Mouse (Mus musculus) T-helper 17 cell (primary cell): Measurements from ENCODE around the gene Sdhaf2.

Experiments
- in situ Hi-C, 2 experiments: fragments of 300-600 bp; cut with MboI, MseI; formaldehyde crosslinking; loops; 1 replicate in 1 of 2; 2 replicates in 1 of 2; pipeline ENCODE4 v1.15.1; 2025; ENCODE audit warnings: high pct_unique_total_duplicates in 2 of 2

Gene Sdhaf2

DNA sequence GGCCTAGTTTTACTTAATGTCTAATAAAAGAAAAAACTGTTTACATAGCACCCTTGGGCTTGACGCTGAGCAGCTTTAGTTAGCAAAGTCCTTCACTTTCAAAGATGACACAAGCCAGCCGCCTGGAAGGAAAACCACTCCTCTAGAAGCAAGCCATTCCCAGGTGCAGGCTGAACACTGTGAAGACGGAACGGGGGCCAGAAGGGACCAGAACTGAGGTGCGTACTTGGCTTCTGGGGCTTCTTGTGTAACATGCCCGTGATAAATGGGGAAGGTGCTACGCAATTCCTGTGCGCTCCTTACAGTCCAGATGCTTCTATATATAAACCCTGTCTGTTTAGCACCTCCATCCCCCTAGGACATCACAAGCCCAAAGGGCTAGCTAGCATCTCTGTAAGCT, 25.4 kb downstream of the Sdhaf2 start:
- in situ Hi-C loops, result no loop called here

- in situ Hi-C loops, result no loop called here
Measured at GRCm38 (mm10) chr19:10497512-10498160, 28.3 kb downstream of the Sdhaf2 start.

DNA sequence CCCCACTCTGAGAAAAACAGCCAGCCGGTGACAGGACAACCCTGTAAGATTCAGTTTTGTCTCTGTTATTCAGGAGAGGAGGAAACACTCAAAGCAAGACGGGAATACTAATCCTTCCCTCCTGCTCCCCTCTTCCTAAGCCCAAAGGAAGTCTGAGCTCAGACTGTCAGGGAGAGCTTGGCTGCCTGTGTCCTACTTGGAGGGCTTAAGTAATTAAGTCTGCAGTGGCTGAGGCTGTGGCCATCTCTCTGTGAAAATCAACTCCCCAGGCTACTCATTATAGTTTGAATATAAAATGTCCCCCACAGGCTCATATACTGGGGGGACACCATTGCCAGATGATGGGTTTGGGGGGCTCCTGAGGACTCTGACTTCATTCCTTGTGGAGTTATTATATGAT, 29.0 kb downstream of the Sdhaf2 start:
- in situ Hi-C loops, result no loop called here

- in situ Hi-C loops, result no loop called here
Measured at GRCm38 (mm10) chr19:10495670-10496069, 30.3 kb downstream of the Sdhaf2 start.

- in situ Hi-C loops, result loop anchor here (5.0 kb wide), 1 partner anchor 34 kb away; no protein-coding TSS in a partner anchor
Measured at GRCm38 (mm10) chr19:10486264-10486738, 39.6 kb downstream of the Sdhaf2 start.

- in situ Hi-C loops, result no loop called here
Measured at GRCm38 (mm10) chr19:10482703-10483102, 43.2 kb downstream of the Sdhaf2 start, which contains the start of gene Ppp1r32. Gene Ppp1r32, minus strand, starts transcription at chr19:10482928.

DNA sequence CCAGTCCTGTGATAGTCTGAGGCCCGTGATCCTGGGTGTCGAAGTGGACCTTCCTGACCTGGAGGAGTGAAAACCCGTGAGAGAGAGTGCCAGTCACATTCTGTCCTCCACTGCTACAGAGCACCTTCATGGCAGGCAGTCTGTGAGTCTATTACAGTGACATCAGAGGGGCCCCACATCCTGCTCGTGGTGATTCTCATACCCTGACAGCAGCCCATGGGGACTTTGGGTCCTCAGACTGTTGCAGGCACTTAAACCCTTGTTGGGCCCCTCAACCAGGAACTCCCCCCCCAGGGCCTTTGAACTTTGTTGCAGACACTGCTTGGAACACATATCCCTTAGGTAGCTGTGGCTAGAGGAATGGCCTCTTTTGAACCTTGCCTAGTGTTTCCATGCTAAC, 46.4 kb downstream of the Sdhaf2 start:
- in situ Hi-C loops, result no loop called here

- in situ Hi-C loops, result no loop called here
Measured at GRCm38 (mm10) chr19:10473779-10474178, 52.2 kb downstream of the Sdhaf2 start.

DNA sequence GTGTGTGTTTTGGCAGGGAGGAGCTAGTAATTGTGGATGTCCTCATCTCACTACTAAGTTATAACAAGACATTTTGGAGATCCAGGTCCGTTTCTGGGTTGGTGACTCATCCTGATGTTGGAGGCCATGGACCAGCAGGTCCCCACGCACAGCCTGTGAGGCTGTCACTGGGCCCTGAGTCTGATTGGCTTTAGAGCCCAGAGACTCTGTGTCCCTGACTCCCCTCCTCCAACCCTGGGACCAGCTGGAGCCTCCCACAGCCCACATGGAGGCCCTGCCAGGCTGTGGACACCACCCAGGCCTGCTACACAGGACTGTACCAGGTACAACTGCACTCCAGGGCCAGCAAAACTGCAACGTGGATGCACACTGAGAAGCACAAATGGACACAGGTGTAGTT, 53.0 kb downstream of the Sdhaf2 start:
- in situ Hi-C loops, result no loop called here

- in situ Hi-C loops, result no loop called here
Measured at GRCm38 (mm10) chr19:10469171-10469658, 56.7 kb downstream of the Sdhaf2 start.

GRCm38 (mm10) chr19:10464427-10464826, 61.5 kb downstream of the Sdhaf2 start:
- in situ Hi-C loops, result no loop called here

DNA sequence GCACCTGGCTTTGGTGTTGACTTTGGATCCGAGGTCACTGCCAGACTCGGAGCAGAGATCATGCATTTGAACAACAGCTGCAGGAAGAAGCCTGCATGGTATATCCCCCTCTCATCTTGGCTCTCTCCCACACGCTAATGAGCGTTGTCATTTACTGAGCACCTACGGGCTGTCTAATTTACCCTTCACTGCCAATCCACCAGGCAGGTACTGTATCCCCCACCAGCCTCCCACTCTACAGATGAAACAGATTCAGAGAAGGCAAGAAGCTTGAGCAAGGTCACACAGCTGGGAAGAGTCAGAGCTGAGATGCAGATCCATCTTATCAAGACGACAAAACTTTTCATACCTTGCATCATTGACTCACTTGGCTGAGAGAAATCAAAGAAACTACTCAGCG, 64.4 kb downstream of the Sdhaf2 start:
- in situ Hi-C loops, result no loop called here

GRCm38 (mm10) chr19:10459907-10460306, 66.0 kb downstream of the Sdhaf2 start:
- in situ Hi-C loops, result no loop called here

DNA sequence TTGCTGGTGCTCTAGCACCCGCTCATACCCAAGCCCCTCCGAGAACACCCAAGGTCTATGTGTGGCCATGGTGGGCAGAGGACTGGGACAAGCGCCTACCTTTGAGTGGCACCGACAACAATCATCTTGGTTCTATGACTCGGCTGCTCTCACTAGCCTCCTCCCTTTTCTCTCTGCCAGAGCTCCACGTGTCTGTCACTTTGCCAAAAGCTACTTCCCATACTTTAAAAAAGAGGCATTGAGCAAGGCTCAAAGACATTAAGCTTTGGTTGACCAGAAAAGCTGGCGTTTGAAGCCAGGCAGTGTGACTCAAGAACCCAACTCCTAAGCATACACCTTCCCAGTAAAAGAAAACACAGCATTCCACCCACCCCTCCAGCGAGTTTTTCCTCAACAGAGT, 67.8 kb downstream of the Sdhaf2 start:
- in situ Hi-C loops, result no loop called here

- in situ Hi-C loops, result no loop called here
Measured at GRCm38 (mm10) chr19:10457484-10457800, 68.5 kb downstream of the Sdhaf2 start.

GRCm38 (mm10) chr19:10456752-10457483, 69.0 kb downstream of the Sdhaf2 start, which contains the start of gene Lrrc10b:
Gene Lrrc10b, minus strand, starts transcription at chr19:10457473.
- in situ Hi-C loops, result no loop called here

DNA sequence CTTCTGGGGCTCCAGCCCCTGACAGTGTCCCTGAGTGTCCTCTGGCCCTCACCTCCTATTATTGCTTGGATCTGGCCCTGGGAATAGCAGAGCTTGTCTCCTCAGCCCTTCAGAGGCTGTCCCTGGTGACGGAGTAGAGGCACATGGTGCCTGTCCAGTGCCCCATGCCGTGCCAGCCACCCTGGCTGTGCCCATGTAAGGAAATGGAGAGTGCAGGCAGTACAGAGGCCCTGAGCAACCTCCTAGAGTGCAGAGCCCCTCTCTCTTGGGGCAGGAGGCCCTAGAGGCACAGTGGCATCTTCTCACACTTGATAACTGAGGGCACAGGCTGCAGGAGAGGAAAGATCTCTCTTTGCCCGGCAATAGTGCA, 70.5 kb downstream of the Sdhaf2 start:
- in situ Hi-C loops, result no loop called here

DNA sequence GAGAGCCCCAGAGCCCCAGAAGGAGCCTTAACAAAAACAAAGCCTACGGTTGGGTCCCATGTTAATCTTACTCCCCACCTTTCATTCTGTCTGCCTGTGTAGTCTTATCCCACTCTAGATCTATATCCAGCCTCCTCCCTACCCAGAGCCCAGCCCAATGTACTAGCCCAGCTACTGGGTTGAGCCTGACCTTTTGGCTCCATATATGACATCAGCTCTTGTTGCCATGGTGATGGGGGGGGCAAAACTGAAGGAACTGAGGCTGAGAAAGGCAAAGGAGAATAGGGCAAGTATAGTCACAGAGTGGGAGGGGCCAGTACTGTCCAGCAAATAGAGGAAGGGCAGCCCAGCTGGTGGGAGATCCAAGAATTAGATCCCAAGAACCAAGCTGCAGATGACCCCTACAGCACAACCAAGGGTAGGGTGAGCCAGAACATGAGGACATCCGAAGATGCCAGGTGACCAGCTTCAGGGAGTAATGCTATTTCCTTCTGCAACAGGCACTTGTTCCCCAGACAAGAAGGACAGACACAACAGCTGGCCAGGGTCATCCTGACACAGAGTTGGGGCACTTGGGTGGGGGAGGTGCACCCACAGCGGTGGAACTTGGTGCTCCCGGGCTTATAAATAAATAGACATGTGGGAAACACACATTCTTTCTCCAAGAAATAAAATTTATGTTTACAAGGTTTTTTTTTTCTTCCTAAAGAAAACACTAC, 71.1 kb downstream of the Sdhaf2 start:
- in situ Hi-C loops, result loop anchor here (5.0 kb wide), 1 partner anchor 32 kb away; no protein-coding TSS in a partner anchor
